Mouse (Mus musculus): Measurements from ENCODE around the gene Pias1.

Pias1 gene

GRCm38 (mm10) chr9:62987824-62988223, at the start of gene Pias1:
Gene Pias1, minus strand, starts transcription at chr9:62987924.
- no peak for DNase-seq

GRCm38 (mm10) chr9:63035431-63035830, 47.7 kb upstream of the Pias1 start:
- DNase-seq: no peak

- peak; percentile 52 to 59 for DNase-seq
Measured at GRCm38 (mm10) chr9:63031011-63031782, 43.5 kb upstream of the Pias1 start.

DNA sequence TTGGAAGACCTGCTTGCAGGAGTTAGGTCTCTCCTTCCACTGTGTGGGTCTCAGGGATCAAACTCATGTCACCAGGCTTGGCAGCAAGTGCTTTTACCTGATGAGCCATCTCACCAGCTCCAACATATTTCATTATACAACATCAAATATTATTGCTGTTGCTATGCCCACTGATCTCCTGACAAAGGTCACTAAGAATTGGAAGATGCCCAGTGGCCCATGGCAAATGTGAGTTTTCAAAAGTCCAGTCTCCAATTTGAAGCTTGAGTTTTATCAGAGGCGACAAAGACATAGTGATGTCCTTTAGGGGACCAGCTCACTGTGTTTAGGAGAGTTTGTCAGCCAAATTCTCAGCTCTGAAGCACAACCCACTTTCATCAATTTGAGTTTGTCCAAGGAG, 34.8 kb upstream of the Pias1 start:
- DNase-seq: no peak

GRCm38 (mm10) chr9:63007371-63007770, 19.6 kb upstream of the Pias1 start:
- no peak for DNase-seq

GRCm38 (mm10) chr9:63006081-63006820, 18.5 kb upstream of the Pias1 start:
- no peak for DNase-seq

GRCm38 (mm10) chr9:62998561-62998960, 10.8 kb upstream of the Pias1 start:
- peak in 1 of 2 experiments; percentile 10 for DNase-seq

DNA sequence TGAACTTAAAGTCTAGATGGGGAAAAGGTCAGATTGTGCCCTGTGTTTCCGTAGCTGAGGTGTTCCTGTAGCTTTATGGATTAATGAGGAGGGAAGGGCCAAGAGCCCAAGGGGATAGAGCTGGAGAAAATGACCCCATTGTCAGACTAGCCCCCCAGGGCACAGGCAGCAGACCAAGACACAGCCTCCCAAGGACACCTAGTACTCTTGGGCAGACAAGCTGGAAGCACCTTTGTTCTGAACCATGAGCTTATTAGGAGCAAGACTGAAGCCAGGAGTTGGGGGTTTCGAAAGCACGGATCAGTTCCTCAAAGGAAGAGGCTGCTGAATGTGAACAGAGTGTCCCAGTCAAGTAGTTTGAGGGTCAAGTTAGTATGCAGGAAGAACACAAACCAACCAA, 9.9 kb upstream of the Pias1 start:
- no peak for DNase-seq

GRCm38 (mm10) chr9:62995186-62995585, 7.5 kb upstream of the Pias1 start:
- DNase-seq: no peak

- DNase-seq: no peak
Measured at GRCm38 (mm10) chr9:62990134-62990533, 2.4 kb upstream of the Pias1 start.

- DNase-seq: peak; percentile 99
Measured at GRCm38 (mm10) chr9:62980777-62981202, 6.9 kb downstream of the Pias1 start.

DNA sequence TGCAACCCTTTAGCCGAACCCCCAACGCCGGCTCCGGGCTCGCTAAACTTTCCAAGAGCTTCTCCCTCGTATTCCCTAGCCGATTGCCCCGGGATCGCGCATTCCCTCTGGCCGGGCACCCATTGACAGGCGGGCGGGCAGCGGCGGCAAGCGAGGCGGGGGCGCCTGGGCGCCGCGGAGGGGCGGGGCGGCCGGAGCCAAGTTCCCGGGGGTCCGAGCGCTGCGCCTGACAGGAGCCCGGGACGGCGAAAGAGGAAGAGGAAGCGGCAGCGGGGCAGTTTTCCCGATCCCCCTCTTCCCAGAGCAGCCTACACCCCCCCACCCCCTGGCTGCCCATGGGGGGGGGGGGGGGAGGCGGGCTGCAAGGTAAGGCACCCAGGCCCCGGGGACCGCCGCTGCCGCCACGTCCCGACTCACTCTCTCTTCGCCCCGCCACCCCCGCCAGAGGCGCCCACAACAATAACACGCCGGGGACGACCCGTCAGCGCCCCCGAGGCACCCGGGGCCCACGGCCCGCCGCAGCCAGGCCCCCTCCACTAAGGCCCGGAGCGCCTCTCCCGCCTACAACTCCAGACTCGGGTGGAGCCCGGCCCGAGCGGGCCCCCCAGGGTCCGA, 7.5 kb downstream of the Pias1 start:
- DNase-seq: peak; percentile 63 to 75

DNA sequence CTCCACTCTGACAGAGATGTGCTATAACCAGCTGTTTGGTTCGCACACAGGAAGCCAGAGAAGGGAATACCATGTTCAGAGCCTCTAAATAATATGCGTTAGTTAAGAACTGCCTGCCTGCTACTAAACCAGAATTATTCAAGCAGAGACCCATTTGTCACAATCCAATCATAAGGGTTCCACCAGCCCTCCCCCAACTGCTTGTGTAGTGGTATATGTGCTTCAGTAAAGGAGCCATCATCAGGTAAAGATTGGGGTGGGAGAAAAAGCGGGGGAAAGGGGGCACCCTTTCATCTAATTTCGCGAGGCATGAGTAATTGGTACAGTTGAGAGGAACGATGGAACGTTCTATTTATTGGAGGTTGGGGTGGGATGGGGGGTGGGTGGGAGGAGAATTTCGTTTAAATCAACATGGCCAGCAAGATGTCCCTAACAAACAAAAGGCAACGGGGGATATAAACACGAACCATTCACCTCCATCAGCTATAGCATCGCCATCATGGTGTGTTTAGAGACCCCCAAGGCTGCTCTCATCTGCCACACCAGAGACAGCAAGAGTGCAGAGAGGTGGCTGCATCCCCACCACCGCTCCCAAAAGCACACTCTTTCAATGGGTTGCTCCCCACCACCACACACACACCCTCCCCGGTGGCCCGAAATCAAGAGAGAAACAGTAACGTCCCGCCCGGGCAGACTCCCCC, 8.1 kb downstream of the Pias1 start:
- peak in 1 of 2 experiments; percentile 8 for DNase-seq

- no peak for DNase-seq
Measured at GRCm38 (mm10) chr9:62977152-62977551, 10.6 kb downstream of the Pias1 start.

GRCm38 (mm10) chr9:62975830-62976229, 11.9 kb downstream of the Pias1 start:
- no peak for DNase-seq

GRCm38 (mm10) chr9:62974439-62974838, 13.3 kb downstream of the Pias1 start:
- peak; percentile 37 to 47 for DNase-seq

DNA sequence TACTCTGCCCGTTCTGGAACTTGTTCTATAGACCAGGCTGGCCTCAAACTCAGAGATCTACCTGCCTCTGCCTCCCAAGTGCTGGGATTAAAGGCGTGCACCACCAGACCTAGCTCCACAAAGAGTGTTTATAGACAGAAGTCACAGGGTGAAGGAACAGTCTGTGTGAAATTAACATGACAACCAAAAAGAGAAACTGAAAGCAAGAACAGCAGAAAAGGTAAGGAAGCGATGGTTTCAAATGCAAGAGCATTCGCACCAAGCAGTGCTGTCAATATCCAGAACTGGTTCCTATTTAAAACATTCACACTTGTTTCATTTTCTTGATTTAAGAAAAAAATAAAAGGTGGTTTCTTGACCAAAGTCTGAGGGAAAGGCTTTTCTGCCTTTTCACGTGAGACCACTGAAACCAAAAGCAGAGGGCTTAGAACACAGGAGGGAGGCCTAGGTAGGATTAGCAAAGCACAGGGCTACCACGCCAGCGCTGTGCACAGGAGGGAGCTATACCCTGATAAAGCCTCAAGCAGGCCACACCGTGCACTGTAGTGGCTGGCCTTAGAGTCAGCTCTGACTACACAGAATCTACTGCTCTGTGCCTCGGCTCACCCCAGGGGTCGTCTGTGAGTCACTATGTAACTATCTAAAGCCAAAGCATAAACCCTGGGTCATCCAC, 15.5 kb downstream of the Pias1 start:
- DNase-seq: peak; percentile 45 to 66

- DNase-seq: no peak
Measured at GRCm38 (mm10) chr9:62970345-62970744, 17.4 kb downstream of the Pias1 start.

- no peak for DNase-seq
Measured at GRCm38 (mm10) chr9:62966018-62966417, 21.7 kb downstream of the Pias1 start.

- no peak for DNase-seq
Measured at GRCm38 (mm10) chr9:62952713-62953112, 35.0 kb downstream of the Pias1 start.

- DNase-seq: no peak
Measured at GRCm38 (mm10) chr9:62945346-62945745, 42.4 kb downstream of the Pias1 start.

- DNase-seq: no peak
Measured at GRCm38 (mm10) chr9:62944063-62944462, 43.7 kb downstream of the Pias1 start.

Data from kidney, postnatal 4 days (tissue).